Mouse (Mus musculus) G1E (cell line): Measurements from ENCODE around the gene Traf5. TPM values are rescaled to one million over a fixed set of nuclear protein-coding genes. Genes with fewer than 3 reads are reported as not detected.

Experiments
- ATAC-seq: 2 replicates; pipeline ENCODE4 v1.8.0; 2016; ENCODE audit warnings: mild to moderate bottlenecking; ENCODE audit not compliant: insufficient number of reproducible peaks, poor library complexity, low FRiP score, severe bottlenecking; ENCODE audit errors: extremely low read depth
- DNase-seq: peaks from one replicate; pipeline ENCODE4 v3.0.0; 2012; ENCODE audit warnings: low spot score
- H3K27me3 ChIP-seq: 2 replicates; pipeline ENCODE4 v1.6.1; 2012; ENCODE audit warnings: mild to moderate bottlenecking, low read length, inconsistent platforms; ENCODE audit not compliant: insufficient read depth
- H3K36me3 ChIP-seq: replicated peaks from 2 replicates; pipeline ENCODE3; 2012; ENCODE audit warnings: mild to moderate bottlenecking, inconsistent platforms
- H3K4me1 ChIP-seq: 2 replicates; pipeline ENCODE4 v1.6.1; 2012; ENCODE audit warnings: low read depth, low read length, inconsistent platforms, mixed read lengths; ENCODE audit not compliant: insufficient read depth
- H3K4me3 ChIP-seq: 2 replicates; pipeline ENCODE4 v1.5.1; 2012; ENCODE audit warnings: low read depth, mild to moderate bottlenecking, inconsistent platforms, low read length, moderate library complexity, mixed read lengths
- H3K9me3 ChIP-seq: replicated peaks from 2 replicates; pipeline ENCODE4 v1.6.1; 2012; ENCODE audit warnings: inconsistent platforms
- CTCF ChIP-seq: IDR thresholded peaks from 2 replicates; pipeline ENCODE4 v1.5.1; 2012; ENCODE audit warnings: low read depth, low read length, inconsistent platforms, mixed read lengths
- GATA1 ChIP-seq: IDR thresholded peaks from 2 replicates; pipeline ENCODE4 v1.6.1; 2012; ENCODE audit warnings: borderline replicate concordance, low read length, inconsistent platforms, mixed read lengths
- GATA2 ChIP-seq: IDR thresholded peaks from 2 replicates; pipeline ENCODE4 v1.6.1; 2012; ENCODE audit warnings: low read depth, low read length, inconsistent platforms, borderline replicate concordance
- POLR2AphosphoS5 ChIP-seq: IDR thresholded peaks from 2 replicates; pipeline ENCODE4 v1.6.1; 2012; ENCODE audit warnings: low read depth, low read length, inconsistent platforms; ENCODE audit not compliant: insufficient replicate concordance
- TAL1 ChIP-seq: conservative IDR thresholded peaks from 2 replicates; pipeline ENCODE4 v1.6.1; 2012; ENCODE audit warnings: low read depth, low read length, inconsistent platforms, mixed read lengths
- polyA plus RNA-seq: library from polyadenylated mRNA; stranded (reverse); fragments of >175 nt; gene quantifications from 2 replicates; pipeline ENCODE4 v1.2.3, GENCODE M21; 2012
- total RNA-seq, 2 experiments: library from RNA; stranded (forward) in 1 of 2; stranded (reverse) in 1 of 2; fragments of 200-1000 nt in 1 of 2; fragments of >200 nt in 1 of 2; fragmentation: Nextera tagmentation in 1 of 2; gene quantifications; 2 replicates each; pipeline ENCODE4 v1.2.3; 2014 to 2017

Gene Traf5
- total and polyA plus RNA-seq, 3 experiments = 1.6 to 4.7 (median 3.5) TPM

GRCm38 (mm10) chr1:192066956-192067355 is 25.4 kb downstream of the Traf5 start:
- H3K4me1 ChIP-seq = peaks cover 4% of the 10 kb centered on the region; the same call in 1 of the 2 replicates
- peaks cover 4% of the 10 kb centered on the region for H3K9me3 ChIP-seq
- no peak for ATAC-seq
- H3K4me3 ChIP-seq = no peak overlapping the region
- no peak for DNase-seq
- peaks cover 18% of the 10 kb centered on the region for H3K36me3 ChIP-seq
- TF ChIP-seq CTCF (no peak), GATA1 (no peak), GATA2 (no peak), POLR2AphosphoS5 (no peak), TAL1 (no peak)
- no peaks in the 10 kb centered on the region for H3K27me3 ChIP-seq

GRCm38 (mm10) chr1:192063209-192063946 is 29.0 kb downstream of the Traf5 start:
- H3K27me3 ChIP-seq = no peaks in the 10 kb centered on the region
- no peak overlapping the region for H3K4me3 ChIP-seq
- DNase-seq (no peak), ATAC-seq (no peak)
- TF ChIP-seq GATA2 (no peak), GATA1 (no peak), CTCF (no peak), POLR2AphosphoS5 (no peak), TAL1 (no peak)
- peaks cover 3% of the 10 kb centered on the region; the same call in 1 of the 2 replicates for H3K4me1 ChIP-seq
- H3K9me3 ChIP-seq = peaks cover 4% of the 10 kb centered on the region
- peaks cover 19% of the 10 kb centered on the region for H3K36me3 ChIP-seq

GRCm38 (mm10) chr1:192062682-192063081 is 29.7 kb downstream of the Traf5 start:
- DNase-seq (no peak), ATAC-seq (no peak)
- Histone ChIP-seq H3K9me3 (peaks cover 4% of the 10 kb centered on the region), H3K36me3 (peaks cover 19% of the 10 kb centered on the region), H3K4me1 (no peaks in the 10 kb centered on the region), H3K27me3 (no peaks in the 10 kb centered on the region), H3K4me3 (no peak overlapping the region)
- TF ChIP-seq GATA2 = no peak
- TF ChIP-seq CTCF = no peak
- TF ChIP-seq POLR2AphosphoS5 = no peak
- no peak for TF ChIP-seq TAL1
- no peak for TF ChIP-seq GATA1

GRCm38 (mm10) chr1:192061666-192062306 is 30.6 kb downstream of the Traf5 start:
- Histone ChIP-seq H3K36me3 (peaks cover 23% of the 10 kb centered on the region), H3K27me3 (no peaks in the 10 kb centered on the region), H3K4me1 (no peaks in the 10 kb centered on the region), H3K9me3 (peaks cover 4% of the 10 kb centered on the region), H3K4me3 (no peak overlapping the region)
- TF ChIP-seq POLR2AphosphoS5 (no peak), CTCF (no peak), TAL1 (no peak), GATA2 (no peak), GATA1 (no peak)
- DNase-seq (no peak), ATAC-seq (no peak)

- Histone ChIP-seq H3K4me3 (no peak overlapping the region), H3K4me1 (no peaks in the 10 kb centered on the region), H3K36me3 (peaks cover 20% of the 10 kb centered on the region), H3K27me3 (no peaks in the 10 kb centered on the region), H3K9me3 (peaks cover 4% of the 10 kb centered on the region)
- TF ChIP-seq CTCF (no peak), POLR2AphosphoS5 (no peak), GATA2 (no peak), TAL1 (no peak), GATA1 (no peak)
- DNase-seq = no peak
- ATAC-seq = no peak
Observed at GRCm38 (mm10) chr1:192058911-192059310, 33.4 kb downstream of the Traf5 start.

- H3K36me3 ChIP-seq = peaks cover 6% of the 10 kb centered on the region
Observed at GRCm38 (mm10) chr1:192053726-192054125, 38.6 kb downstream of the Traf5 start.

GRCm38 (mm10) chr1:192052986-192053385 is 39.4 kb downstream of the Traf5 start:
- ATAC-seq = no peak
- Histone ChIP-seq H3K9me3 (no peaks in the 10 kb centered on the region), H3K4me1 (no peaks in the 10 kb centered on the region), H3K36me3 (peaks cover 4% of the 10 kb centered on the region), H3K4me3 (no peak overlapping the region), H3K27me3 (no peaks in the 10 kb centered on the region)
- no peak for DNase-seq
- TF ChIP-seq GATA1 = no peak
- no peak for TF ChIP-seq TAL1
- no peak for TF ChIP-seq CTCF
- no peak for TF ChIP-seq POLR2AphosphoS5
- no peak for TF ChIP-seq GATA2

More at GRCm38 (mm10) chr1:192053726-192054125, 38.6 kb downstream of the Traf5 start:
- no peaks in the 10 kb centered on the region for H3K9me3 ChIP-seq
- H3K4me3 ChIP-seq = no peak overlapping the region
- ATAC-seq (no peak), DNase-seq (no peak)
- TF ChIP-seq GATA1 = no peak
- TF ChIP-seq TAL1 = no peak
- H3K27me3 ChIP-seq = no peaks in the 10 kb centered on the region
- H3K4me1 ChIP-seq = no peaks in the 10 kb centered on the region
